Mouse (Mus musculus) megakaryocyte, embryonic 14.5 days (primary cell): ENCODE data around the gene Rnf24.

Experiments used
- FLI1 ChIP-seq: IDR thresholded peaks from 2 replicates; pipeline ENCODE4 v1.6.1; 2012; ENCODE audit warnings: low read length, inconsistent platforms, mixed read lengths
- GATA1 ChIP-seq: IDR thresholded peaks from 3 replicates; pipeline ENCODE4 v1.6.1; 2012; ENCODE audit warnings: mixed read lengths, low read length, inconsistent platforms, borderline replicate concordance

GRCm38 (mm10) chr2:131304497-131304896, 48.2 kb downstream of the Rnf24 start:
- TF ChIP-seq GATA1 = no peak
- TF ChIP-seq FLI1 = no peak
